Mouse (Mus musculus): ENCODE results near the gene Hoxc12. TPM values are rescaled to one million over a fixed set of nuclear protein-coding genes. Genes with fewer than 3 reads are reported as not detected.
A peak's percentile ranks its signal among the peaks of the same experiment; 100 is the strongest.

The Hoxc12 gene
- polyA plus RNA-seq, 1 experiment = not detected

- Histone ChIP-seq H3K4me3 (ENCODE audit: insufficient read depth, low read length) (no peak overlapping the region), H3K4me1 (ENCODE audit: control insufficient read depth, insufficient read depth, low read length) (no peaks in the 10 kb centered on the region), H3K27ac (ENCODE audit: insufficient read depth, low read length) (no peak overlapping the region)
- TF ChIP-seq POLR2A (IDR thresholded peaks at IDR 0.05; ENCODE audit: low read depth, low read length) = no peak
- TF ChIP-seq CTCF (IDR thresholded peaks at IDR 0.05; ENCODE audit: borderline replicate concordance, insufficient read depth, low read length) = no peak
Observed at GRCm38 (mm10) chr15:102979936-102980335, 43.4 kb downstream of the Hoxc12 start.

GRCm38 (mm10) chr15:102980352-102980751 lies 43.8 kb downstream of the Hoxc12 start:
- Histone ChIP-seq H3K4me1 (ENCODE audit: control insufficient read depth, insufficient read depth, low read length) (no peaks in the 10 kb centered on the region), H3K4me3 (ENCODE audit: insufficient read depth, low read length) (no peak overlapping the region), H3K27ac (ENCODE audit: insufficient read depth, low read length) (peak overlapping the region; percentile 28)
- TF ChIP-seq POLR2A (IDR thresholded peaks at IDR 0.05; ENCODE audit: low read depth, low read length) = no peak
- TF ChIP-seq CTCF (IDR thresholded peaks at IDR 0.05; ENCODE audit: borderline replicate concordance, insufficient read depth, low read length) = no peak

- H3K4me1 ChIP-seq (ENCODE audit: control insufficient read depth, insufficient read depth, low read length) = no peaks in the 10 kb centered on the region
- H3K4me3 ChIP-seq (ENCODE audit: insufficient read depth, low read length) = peak overlapping the region; percentile 60
- H3K27ac ChIP-seq (ENCODE audit: insufficient read depth, low read length) = peak overlapping the region; percentile 28
- TF ChIP-seq CTCF (IDR thresholded peaks at IDR 0.05; ENCODE audit: borderline replicate concordance, insufficient read depth, low read length) = no peak
Observed at GRCm38 (mm10) chr15:102980912-102981311, 44.4 kb downstream of the Hoxc12 start.

- TF ChIP-seq POLR2A (IDR thresholded peaks at IDR 0.05; ENCODE audit: low read depth, low read length) (no peak), CTCF (IDR thresholded peaks at IDR 0.05; ENCODE audit: borderline replicate concordance, insufficient read depth, low read length) (no peak)
- Histone ChIP-seq H3K27ac (ENCODE audit: insufficient read depth, low read length) (peak overlapping the region; percentile 50), H3K4me3 (ENCODE audit: insufficient read depth, low read length) (peak overlapping the region; percentile 60), H3K4me1 (ENCODE audit: control insufficient read depth, insufficient read depth, low read length) (no peaks in the 10 kb centered on the region)
Observed at GRCm38 (mm10) chr15:102981379-102982288, 45.1 kb downstream of the Hoxc12 start.

- Histone ChIP-seq H3K4me3 (ENCODE audit: insufficient read depth, low read length) (no peak overlapping the region), H3K27ac (ENCODE audit: insufficient read depth, low read length) (no peak overlapping the region), H3K4me1 (ENCODE audit: control insufficient read depth, insufficient read depth, low read length) (no peaks in the 10 kb centered on the region)
- no peak for TF ChIP-seq CTCF (IDR thresholded peaks at IDR 0.05; ENCODE audit: borderline replicate concordance, insufficient read depth, low read length)
- TF ChIP-seq POLR2A (IDR thresholded peaks at IDR 0.05; ENCODE audit: low read depth, low read length) = no peak
Observed at GRCm38 (mm10) chr15:102983716-102984115, 47.2 kb downstream of the Hoxc12 start.

GRCm38 (mm10) chr15:102984521-102984920 lies 48.0 kb downstream of the Hoxc12 start:
- Histone ChIP-seq H3K4me1 (ENCODE audit: control insufficient read depth, insufficient read depth, low read length) (no peaks in the 10 kb centered on the region), H3K27ac (ENCODE audit: insufficient read depth, low read length) (peak overlapping the region; percentile 31; the same call in 1 of the 2 replicates), H3K4me3 (ENCODE audit: insufficient read depth, low read length) (no peak overlapping the region; the same call in 1 of the 2 replicates)
- TF ChIP-seq POLR2A (IDR thresholded peaks at IDR 0.05; ENCODE audit: low read depth, low read length) (no peak), CTCF (IDR thresholded peaks at IDR 0.05; ENCODE audit: borderline replicate concordance, insufficient read depth, low read length) (no peak)

GRCm38 (mm10) chr15:102984925-102985324 lies 48.4 kb downstream of the Hoxc12 start:
- Histone ChIP-seq H3K4me1 (ENCODE audit: control insufficient read depth, insufficient read depth, low read length) (no peaks in the 10 kb centered on the region), H3K4me3 (ENCODE audit: insufficient read depth, low read length) (no peak overlapping the region), H3K27ac (ENCODE audit: insufficient read depth, low read length) (no peak overlapping the region)
- TF ChIP-seq CTCF (IDR thresholded peaks at IDR 0.05; ENCODE audit: borderline replicate concordance, insufficient read depth, low read length) (no peak), POLR2A (IDR thresholded peaks at IDR 0.05; ENCODE audit: low read depth, low read length) (no peak)

GRCm38 (mm10) chr15:102987124-102987833 lies 50.7 kb downstream of the Hoxc12 start:
- H3K4me3 ChIP-seq (ENCODE audit: insufficient read depth, low read length) = no peak overlapping the region
- H3K27ac ChIP-seq (ENCODE audit: insufficient read depth, low read length) = peak overlapping the region; percentile 44; the same call in 1 of the 2 replicates
- no peaks in the 10 kb centered on the region for H3K4me1 ChIP-seq (ENCODE audit: control insufficient read depth, insufficient read depth, low read length)
- TF ChIP-seq POLR2A (IDR thresholded peaks at IDR 0.05; ENCODE audit: low read depth, low read length) (no peak), CTCF (IDR thresholded peaks at IDR 0.05; ENCODE audit: borderline replicate concordance, insufficient read depth, low read length) (peak; percentile 92)

- Histone ChIP-seq H3K4me1 (ENCODE audit: control insufficient read depth, insufficient read depth, low read length) (no peaks in the 10 kb centered on the region), H3K4me3 (ENCODE audit: insufficient read depth, low read length) (no peak overlapping the region), H3K27ac (ENCODE audit: insufficient read depth, low read length) (no peak overlapping the region)
- TF ChIP-seq CTCF (IDR thresholded peaks at IDR 0.05; ENCODE audit: borderline replicate concordance, insufficient read depth, low read length) (no peak), POLR2A (IDR thresholded peaks at IDR 0.05; ENCODE audit: low read depth, low read length) (no peak)
Observed at GRCm38 (mm10) chr15:102988078-102988477, 51.5 kb downstream of the Hoxc12 start.

Other genes starting within 250 kb of the Hoxc12 start
- gene Calcoco1, start 214.6 kb upstream of the Hoxc12 start, polyA plus RNA-seq (2011; ENCODE audit: insufficient read length, low read depth, missing spikeins) = 35.0 and 44.0 TPM in 2 replicates
- gene Hoxc13, start 15.7 kb upstream of the Hoxc12 start, polyA plus RNA-seq (2011; ENCODE audit: insufficient read length, low read depth, missing spikeins) = 0.21 TPM in 1 of 2 replicates, not detected in the other
- gene Hoxc11, start 17.7 kb downstream of the Hoxc12 start, polyA plus RNA-seq (2011; ENCODE audit: insufficient read length, low read depth, missing spikeins) = 0.40 and 1.2 TPM in 2 replicates
- gene Hoxc10, start 30.0 kb downstream of the Hoxc12 start, polyA plus RNA-seq (2011; ENCODE audit: insufficient read length, low read depth, missing spikeins) = 7.3 and 16.6 TPM in 2 replicates
- gene Hoxc5, start 30.7 kb downstream of the Hoxc12 start, polyA plus RNA-seq (2011; ENCODE audit: insufficient read length, low read depth, missing spikeins) = 7.6 and 11.0 TPM in 2 replicates
- gene Hoxc9, start 39.7 kb downstream of the Hoxc12 start, polyA plus RNA-seq (2011; ENCODE audit: insufficient read length, low read depth, missing spikeins) = 4.9 and 6.2 TPM in 2 replicates
- 28.5 and 45.5 TPM in 2 replicates for gene Hoxc8, start 53.9 kb downstream of the Hoxc12 start, polyA plus RNA-seq (2011; ENCODE audit: insufficient read length, low read depth, missing spikeins)
- 42.6 and 61.8 TPM in 2 replicates for gene Hoxc6, start 61.5 kb downstream of the Hoxc12 start, polyA plus RNA-seq (2011; ENCODE audit: insufficient read length, low read depth, missing spikeins)
- 12.5 and 12.6 TPM in 2 replicates for gene Hoxc4, start 82.2 kb downstream of the Hoxc12 start, polyA plus RNA-seq (2011; ENCODE audit: insufficient read length, low read depth, missing spikeins)
- 10.4 and 11.0 TPM in 2 replicates for gene Smug1, start 230.3 kb downstream of the Hoxc12 start, polyA plus RNA-seq (2011; ENCODE audit: insufficient read length, low read depth, missing spikeins)